Mouse (Mus musculus): ENCODE data around the gene Irgm2.

DNA sequence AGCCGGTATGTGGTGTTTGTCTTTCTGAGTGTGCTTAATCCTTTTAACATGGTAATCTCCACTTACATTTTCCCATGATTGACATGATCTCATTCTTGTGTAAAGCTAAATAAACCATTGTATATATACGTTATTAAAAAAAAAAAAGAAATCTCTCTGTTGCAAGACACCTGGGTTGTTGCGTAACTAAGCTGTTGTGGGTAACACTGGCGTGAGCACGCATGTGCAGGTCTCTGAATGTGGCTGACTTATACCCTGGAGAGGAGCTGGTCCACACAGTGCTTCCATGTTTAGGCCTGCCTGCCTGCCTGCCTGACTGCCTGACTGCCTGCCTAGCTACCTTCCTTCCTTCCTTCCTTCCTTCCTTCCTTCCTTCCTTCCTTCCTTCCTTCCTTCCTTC is 51.1 kb downstream of the Irgm2 start:
- TF ChIP-seq CTCF (IDR thresholded peaks at IDR 0.05; ENCODE audit: control insufficient read depth, insufficient read depth, insufficient read length): no peak
- TF ChIP-seq USF1 (IDR thresholded peaks at IDR 0.05; ENCODE audit: low read depth): no peak
- TF ChIP-seq MAX (IDR thresholded peaks at IDR 0.05): no peak
- no peak for TF ChIP-seq MYOD1 (IDR thresholded peaks at IDR 0.05; ENCODE audit: control insufficient read depth, insufficient read length, low read depth)
- TF ChIP-seq FOSL1 (IDR thresholded peaks at IDR 0.05; ENCODE audit: insufficient read depth, low read length, poor library complexity, severe bottlenecking): no peak

Measured in C2C12 (cell line).